Mouse (Mus musculus): ENCODE results near the gene Samd4. TPM values are rescaled to one million over a fixed set of nuclear protein-coding genes. Genes with fewer than 3 reads are reported as not detected.

Gene Samd4
- polyA plus RNA-seq, 1 experiment from 2014 or later: 0.34 TPM

GRCm38 (mm10) chr14:46959831-46960230, 77.2 kb downstream of the Samd4 start:
- no peak for DNase-seq
- no peak overlapping the region for H3K4me3 ChIP-seq (ENCODE audit: low read depth, low read length)
- no peak overlapping the region for H3K4me2 ChIP-seq (ENCODE audit: low read depth, low read length)
- H3K4me1 ChIP-seq (ENCODE audit: insufficient read depth): 0 out of 2 replicates have a peak, but pooled peaks cover 3% of the 10 kb centered on the region
- ATAC-seq: peak; percentile 31; the same call in 1 of the 2 replicates
- no peaks in the 10 kb centered on the region for H3K36me3 ChIP-seq (replicated peaks; ENCODE audit: insufficient read depth, low read length)
- TF ChIP-seq EP300 (IDR thresholded peaks at IDR 0.05; ENCODE audit: low read depth) (no peak), CTCF (IDR thresholded peaks at IDR 0.05; ENCODE audit: low read depth) (no peak)
- H3K27ac ChIP-seq (ENCODE audit: low read depth): no peak overlapping the region
- no peak overlapping the region for H3K9ac ChIP-seq (replicated peaks)
- WGBS (ENCODE audit: insufficient replicate concordance): 80% methylated on average over 2 of the region's 2 CpGs
- no peaks in the 10 kb centered on the region for H3K27me3 ChIP-seq (ENCODE audit: insufficient read depth, low read length)
- H3K9me3 ChIP-seq (ENCODE audit: low read length): no peaks in the 10 kb centered on the region

- ATAC-seq (no peak), DNase-seq (no peak)
- Histone ChIP-seq H3K27ac (ENCODE audit: low read depth) (no peak overlapping the region), H3K27me3 (ENCODE audit: insufficient read depth, low read length) (peaks cover 3% of the 10 kb centered on the region; the same call in 1 of the 2 replicates), H3K4me3 (ENCODE audit: low read depth, low read length) (no peak overlapping the region), H3K36me3 (replicated peaks; ENCODE audit: insufficient read depth, low read length) (no peaks in the 10 kb centered on the region), H3K9me3 (ENCODE audit: low read length) (no peaks in the 10 kb centered on the region), H3K9ac (replicated peaks) (no peak overlapping the region), H3K4me2 (ENCODE audit: low read depth, low read length) (no peak overlapping the region), H3K4me1 (ENCODE audit: insufficient read depth) (no peaks in the 10 kb centered on the region)
- WGBS (ENCODE audit: insufficient replicate concordance): 68% methylated on average over 5 of the region's 5 CpGs
- TF ChIP-seq CTCF (IDR thresholded peaks at IDR 0.05; ENCODE audit: low read depth): no peak
- no peak for TF ChIP-seq EP300 (IDR thresholded peaks at IDR 0.05; ENCODE audit: low read depth)
These were observed 80.2 kb downstream of the Samd4 start for GRCm38 (mm10) chr14:46962832-46963231.

- TF ChIP-seq EP300 (IDR thresholded peaks at IDR 0.05; ENCODE audit: low read depth) (no peak), CTCF (IDR thresholded peaks at IDR 0.05; ENCODE audit: low read depth) (no peak)
- H3K4me2 ChIP-seq (ENCODE audit: low read depth, low read length): no peak overlapping the region
- H3K4me3 ChIP-seq (ENCODE audit: low read depth, low read length): no peak overlapping the region
- H3K27ac ChIP-seq (ENCODE audit: low read depth): no peak overlapping the region
- H3K4me1 ChIP-seq (ENCODE audit: insufficient read depth): no peaks in the 10 kb centered on the region
- no peak for ATAC-seq
- H3K9me3 ChIP-seq (ENCODE audit: low read length): no peaks in the 10 kb centered on the region
- H3K9ac ChIP-seq (replicated peaks): no peak overlapping the region
- H3K27me3 ChIP-seq (ENCODE audit: insufficient read depth, low read length): peaks cover 7% of the 10 kb centered on the region; the same call in 1 of the 2 replicates
- H3K36me3 ChIP-seq (replicated peaks; ENCODE audit: insufficient read depth, low read length): no peaks in the 10 kb centered on the region
- WGBS (ENCODE audit: insufficient replicate concordance): 86% methylated on average over 2 of the region's 2 CpGs
- no peak for DNase-seq
These were observed 81.6 kb downstream of the Samd4 start for GRCm38 (mm10) chr14:46964074-46964872.

GRCm38 (mm10) chr14:46966206-46966605, 83.6 kb downstream of the Samd4 start:
- TF ChIP-seq CTCF (IDR thresholded peaks at IDR 0.05; ENCODE audit: low read depth) (no peak), EP300 (IDR thresholded peaks at IDR 0.05; ENCODE audit: low read depth) (no peak)
- no peak for DNase-seq
- no peaks in the 10 kb centered on the region for H3K36me3 ChIP-seq (replicated peaks; ENCODE audit: insufficient read depth, low read length)
- no peaks in the 10 kb centered on the region for H3K4me1 ChIP-seq (ENCODE audit: insufficient read depth)
- peaks cover 7% of the 10 kb centered on the region; the same call in 1 of the 2 replicates for H3K27me3 ChIP-seq (ENCODE audit: insufficient read depth, low read length)
- H3K9me3 ChIP-seq (ENCODE audit: low read length): no peaks in the 10 kb centered on the region
- H3K9ac ChIP-seq (replicated peaks): no peak overlapping the region
- ATAC-seq: no peak
- no peak overlapping the region for H3K27ac ChIP-seq (ENCODE audit: low read depth)
- no peak overlapping the region for H3K4me2 ChIP-seq (ENCODE audit: low read depth, low read length)
- 58% methylated on average over 10 of the region's 10 CpGs for WGBS (ENCODE audit: insufficient replicate concordance)
- no peak overlapping the region for H3K4me3 ChIP-seq (ENCODE audit: low read depth, low read length)

- TF ChIP-seq CTCF (IDR thresholded peaks at IDR 0.05; ENCODE audit: low read depth) (no peak), EP300 (IDR thresholded peaks at IDR 0.05; ENCODE audit: low read depth) (no peak)
- no peak for DNase-seq
- whole genome bisulfite sequencing (ENCODE audit: insufficient replicate concordance): 26% methylated on average over 11 of the region's 11 CpGs
- no peak overlapping the region for H3K27ac ChIP-seq (ENCODE audit: low read depth)
- H3K36me3 ChIP-seq (replicated peaks; ENCODE audit: insufficient read depth, low read length): no peaks in the 10 kb centered on the region
- ATAC-seq: no peak
- H3K9ac ChIP-seq (replicated peaks): no peak overlapping the region
- no peak overlapping the region for H3K4me3 ChIP-seq (ENCODE audit: low read depth, low read length)
- no peaks in the 10 kb centered on the region for H3K9me3 ChIP-seq (ENCODE audit: low read length)
- H3K27me3 ChIP-seq (ENCODE audit: insufficient read depth, low read length): peaks cover 7% of the 10 kb centered on the region; the same call in 1 of the 2 replicates
- no peak overlapping the region for H3K4me2 ChIP-seq (ENCODE audit: low read depth, low read length)
- H3K4me1 ChIP-seq (ENCODE audit: insufficient read depth): no peaks in the 10 kb centered on the region
These were observed 85.4 kb downstream of the Samd4 start for GRCm38 (mm10) chr14:46968046-46968445.

GRCm38 (mm10) chr14:46970673-46971072, 88.0 kb downstream of the Samd4 start:
- Histone ChIP-seq H3K36me3 (replicated peaks; ENCODE audit: insufficient read depth, low read length) (no peaks in the 10 kb centered on the region), H3K27me3 (ENCODE audit: insufficient read depth, low read length) (peaks cover 7% of the 10 kb centered on the region; the same call in 1 of the 2 replicates), H3K9ac (replicated peaks) (no peak overlapping the region), H3K4me1 (ENCODE audit: insufficient read depth) (no peaks in the 10 kb centered on the region), H3K4me3 (ENCODE audit: low read depth, low read length) (no peak overlapping the region), H3K27ac (ENCODE audit: low read depth) (no peak overlapping the region), H3K4me2 (ENCODE audit: low read depth, low read length) (no peak overlapping the region), H3K9me3 (ENCODE audit: low read length) (no peaks in the 10 kb centered on the region)
- TF ChIP-seq CTCF (IDR thresholded peaks at IDR 0.05; ENCODE audit: low read depth) (no peak), EP300 (IDR thresholded peaks at IDR 0.05; ENCODE audit: low read depth) (no peak)
- 70% methylated on average over 3 of the region's 3 CpGs for WGBS (ENCODE audit: insufficient replicate concordance)
- ATAC-seq: no peak
- DNase-seq: no peak
